15 mouse cellular contexts compared by ENCODE assay signal in the genomic region with DNA sequence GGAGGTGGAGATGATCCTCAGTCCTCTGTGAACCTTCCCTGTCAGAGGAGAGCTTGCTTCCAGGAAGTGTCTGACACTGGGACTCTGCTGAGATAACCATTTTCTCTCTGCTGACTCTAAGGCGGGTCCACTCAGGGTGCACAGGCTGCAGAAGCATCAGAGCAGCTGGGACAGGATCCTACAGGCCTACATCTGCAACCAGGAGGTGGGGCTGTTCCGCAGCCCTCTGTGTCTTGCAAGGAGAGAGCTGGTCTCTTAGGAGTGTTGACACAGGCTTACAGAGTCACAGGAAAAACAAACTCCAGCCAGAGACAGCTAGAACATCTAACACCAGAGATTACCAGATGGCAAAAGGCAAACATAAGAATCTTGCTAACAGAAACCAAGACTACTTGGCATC.
DNase-seq lines count a peak whose midpoint lies in the region; ATAC-seq and TF ChIP-seq lines count a peak whose summit lies in the region.
"Had no signal": no experiment of that assay in that cellular context is flagged by ENCODE, and none has a peak within 500 bp of the region (broad histone marks: within the 10 kb centered on the region; RNA-seq: fewer than 3 reads in every experiment).

No protein-coding gene starts in this region.

- no peaks in the 10 kb centered on the region for H3K27me3 ChIP-seq in forebrain, embryonic 12.5 days
- H3K27me3 ChIP-seq in forebrain, embryonic 14.5 days (replicated peaks; ENCODE audit: control insufficient read depth, insufficient read depth, low read length): no peaks in the 10 kb centered on the region
- no peaks in the 10 kb centered on the region for H3K27me3 ChIP-seq in embryonic facial prominence, embryonic 11.5 days (ENCODE audit: control insufficient read depth, insufficient read depth, low read length)
- H3K27me3 ChIP-seq in thymus, adult 2 months (ENCODE audit: control insufficient read depth, insufficient read depth, low read length): no peaks in the 10 kb centered on the region
- H3K27me3 ChIP-seq: heart, embryonic 13.5 days had no signal

- TF ChIP-seq POLR2A in thymus, adult 2 months (IDR thresholded peaks at IDR 0.05; ENCODE audit: control insufficient read depth, extremely low read depth, insufficient read depth, low read length, poor library complexity): no peak

- no peak overlapping the region for H3K9ac ChIP-seq in forebrain, embryonic 12.5 days
- H3K9ac ChIP-seq in forebrain, embryonic 14.5 days (ENCODE audit: low read length): no peak overlapping the region
- H3K9ac ChIP-seq in ES-E14 (ENCODE audit: insufficient read depth, low read depth, low read length, poor library complexity, severe bottlenecking): no peak overlapping the region
- no peak overlapping the region for H3K9ac ChIP-seq in embryonic facial prominence, embryonic 11.5 days (replicated peaks; ENCODE audit: low read length)
- H3K9ac ChIP-seq: heart, embryonic 13.5 days had no signal

- no peak overlapping the region for H3K27ac ChIP-seq in forebrain, embryonic 12.5 days
- H3K27ac ChIP-seq in forebrain, embryonic 14.5 days (ENCODE audit: low read depth, low read length): no peak overlapping the region
- no peak overlapping the region for H3K27ac ChIP-seq in ES-E14 (ENCODE audit: insufficient read depth, low read depth, low read length, poor library complexity, severe bottlenecking)
- no peak overlapping the region for H3K27ac ChIP-seq in embryonic facial prominence, embryonic 11.5 days (replicated peaks; ENCODE audit: low read depth, low read length)
- no peak overlapping the region for H3K27ac ChIP-seq in thymus, adult 2 months (ENCODE audit: control insufficient read depth, insufficient read depth, low read length)
- H3K27ac ChIP-seq: gastrocnemius, adult 2 months; heart, embryonic 13.5 days had no signal

- no peak for TF ChIP-seq CTCF in thymus, adult 2 months (IDR thresholded peaks at IDR 0.05; ENCODE audit: borderline replicate concordance, control insufficient read depth, extremely low read depth, insufficient read depth, low read length, poor library complexity)

- in situ Hi-C loops in ES-E14 (cut with MboI; ENCODE audit: low sequenced_read_pairs in 2 of 2, unreplicated experiment in 2 of 2): no loop called here

- no peaks in the 10 kb centered on the region for H3K9me3 ChIP-seq in forebrain, embryonic 12.5 days
- no peaks in the 10 kb centered on the region for H3K9me3 ChIP-seq in forebrain, embryonic 14.5 days (replicated peaks; ENCODE audit: control insufficient read depth, low read length)
- H3K9me3 ChIP-seq in ES-E14 (ENCODE audit: control insufficient read depth, insufficient read depth, low read depth, low read length): no peaks in the 10 kb centered on the region
- H3K9me3 ChIP-seq in embryonic facial prominence, embryonic 11.5 days (replicated peaks; ENCODE audit: control insufficient read depth, low read length): no peaks in the 10 kb centered on the region
- H3K9me3 ChIP-seq: heart, embryonic 13.5 days had no signal

- no peaks in the 10 kb centered on the region for H3K36me3 ChIP-seq in forebrain, embryonic 12.5 days (replicated peaks)
- H3K36me3 ChIP-seq in forebrain, embryonic 14.5 days (ENCODE audit: control insufficient read depth, insufficient read depth, low read length): no peaks in the 10 kb centered on the region
- H3K36me3 ChIP-seq in ES-E14 (ENCODE audit: control insufficient read depth, insufficient read depth, low read length, poor library complexity, severe bottlenecking): no peaks in the 10 kb centered on the region
- H3K36me3 ChIP-seq in embryonic facial prominence, embryonic 11.5 days (replicated peaks; ENCODE audit: control insufficient read depth, insufficient read depth, low read depth, low read length): no peaks in the 10 kb centered on the region
- H3K36me3 ChIP-seq in thymus, adult 2 months (ENCODE audit: control insufficient read depth, insufficient read depth, low read length): no peaks in the 10 kb centered on the region
- H3K36me3 ChIP-seq: heart, embryonic 13.5 days had no signal

- no peak for DNase-seq in forebrain, embryonic 14.5 days (ENCODE audit: low spot score)
- DNase-seq in left cerebral cortex, postnatal 4 days: peak; percentile 5
- DNase-seq in left cerebral cortex, adult 8-10 months (ENCODE audit: low spot score in 2 of 2): no peak
- peak; percentile 27 for DNase-seq in ES-E14 (ENCODE audit: low read depth, low spot score)
- DNase-seq in embryonic facial prominence, embryonic 11.5 days (ENCODE audit: low spot score): peak; percentile 7
- no peak for DNase-seq in thymus, adult 2 months
- no peak for DNase-seq in thymus, postnatal 36 days
- DNase-seq: adrenal gland, adult 2 months; cerebellum, adult 11-12 months; gastrocnemius, adult 2 months; kidney, adult 9 months; lung, adult 2 months; thymus, postnatal 4 days had no signal

- no peaks in the 10 kb centered on the region for H3K4me1 ChIP-seq in forebrain, embryonic 12.5 days
- H3K4me1 ChIP-seq in forebrain, embryonic 14.5 days (ENCODE audit: control insufficient read depth, insufficient read depth, low read length): no peaks in the 10 kb centered on the region
- no peaks in the 10 kb centered on the region for H3K4me1 ChIP-seq in ES-E14 (ENCODE audit: control insufficient read depth in 2 of 2, insufficient read depth in 2 of 2, low read length in 2 of 2, poor library complexity in 1 of 2)
- no peaks in the 10 kb centered on the region for H3K4me1 ChIP-seq in embryonic facial prominence, embryonic 11.5 days (ENCODE audit: control insufficient read depth, insufficient read depth, low read length)
- H3K4me1 ChIP-seq in thymus, adult 2 months (replicated peaks; ENCODE audit: control insufficient read depth, insufficient read depth, low read length): no peaks in the 10 kb centered on the region
- H3K4me1 ChIP-seq: heart, embryonic 13.5 days had no signal

- H3K4me3 ChIP-seq in forebrain, embryonic 12.5 days (replicated peaks): no peak overlapping the region
- H3K4me3 ChIP-seq in forebrain, embryonic 14.5 days (ENCODE audit: low read depth, low read length): no peak overlapping the region
- no peak overlapping the region for H3K4me3 ChIP-seq in ES-E14 (ENCODE audit: insufficient read depth in 1 of 2, low read depth in 1 of 2, low read length in 2 of 2, poor library complexity in 1 of 2, severe bottlenecking in 1 of 2)
- no peak overlapping the region for H3K4me3 ChIP-seq in embryonic facial prominence, embryonic 11.5 days (ENCODE audit: low read depth, low read length)
- H3K4me3 ChIP-seq in thymus, adult 2 months (ENCODE audit: control insufficient read depth, insufficient read depth, low read length): no peak overlapping the region
- H3K4me3 ChIP-seq: gastrocnemius, adult 2 months; heart, embryonic 13.5 days had no signal

- intact Hi-C loops in left cerebral cortex, postnatal 4 days (cut with DNase I): no loop called here

- ATAC-seq in forebrain, embryonic 12.5 days (ENCODE audit: low FRiP score): 0 out of 2 replicates have a peak, but pooled peaks have one; percentile 9
- ATAC-seq in forebrain, embryonic 14.5 days: no peak
- ATAC-seq in embryonic facial prominence, embryonic 11.5 days (replicated peaks; ENCODE audit: insufficient number of reproducible peaks, low FRiP score, low TSS enrichment, low read depth): no peak

- no peak overlapping the region for H3K4me2 ChIP-seq in forebrain, embryonic 12.5 days
- no peak overlapping the region for H3K4me2 ChIP-seq in forebrain, embryonic 14.5 days (ENCODE audit: low read length)
- no peak overlapping the region for H3K4me2 ChIP-seq in embryonic facial prominence, embryonic 11.5 days (ENCODE audit: low read depth, low read length)
- H3K4me2 ChIP-seq: heart, embryonic 13.5 days had no signal

- WGBS in forebrain, embryonic 12.5 days: 39% methylated on average over 2 of the region's 2 CpGs
- 44% methylated on average over 2 of the region's 2 CpGs for WGBS in forebrain, embryonic 14.5 days
- WGBS in embryonic facial prominence, embryonic 11.5 days: 30% methylated on average over 2 of the region's 2 CpGs
- WGBS in thymus, adult 2 months: 53% methylated on average over 2 of the region's 2 CpGs

TF ChIP-seq in ES-E14, 5 proteins besides CTCF, POLR2A, EP300 and RAD21:
- TF ChIP-seq CHD2 (IDR thresholded peaks at IDR 0.05; ENCODE audit: low read depth, low read length) (no peak), ZC3H11A (IDR thresholded peaks at IDR 0.05; ENCODE audit: borderline replicate concordance, low read depth, low read length) (0 out of 2 replicates have a peak, but pooled peaks have one; percentile 17)

Comparison
In these comparisons a context has a peak if more than half of its experiments do, and no peak if none do; other contexts are left out.
1. DNase-seq: peak in left cerebral cortex, postnatal 4 days (single experiment), ES-E14 (single experiment) and embryonic facial prominence, embryonic 11.5 days (single experiment); none in forebrain, embryonic 14.5 days (single experiment), left cerebral cortex, adult 8-10 months (0 of 2), thymus, adult 2 months (single experiment) and thymus, postnatal 36 days (0 of 2).